Mouse (Mus musculus) embryonic fibroblast, embryonic 13.5 days (primary cell): ENCODE data around the gene Rimklb.

Source experiments
- CTCF ChIP-seq: IDR thresholded peaks from 2 replicates; pipeline ENCODE4 v1.5.1; 2011; ENCODE audit warnings: mild to moderate bottlenecking, control low read depth, low read length, moderate library complexity, borderline replicate concordance; ENCODE audit not compliant: insufficient read depth
- POLR2A ChIP-seq: IDR thresholded peaks from 2 replicates; pipeline ENCODE4 v1.6.1; 2011; ENCODE audit warnings: low read depth, mild to moderate bottlenecking, control low read depth, low read length, moderate library complexity

GRCm38 (mm10) chr6:122544672-122545071, 46.1 kb upstream of the Rimklb start:
- TF ChIP-seq POLR2A (0 out of 2 replicates have a peak, but pooled peaks have one; percentile 20), CTCF (no peak)
